Mouse (Mus musculus) naive thymus-derived CD4-positive, alpha-beta T cell, adult 2 months (primary cell): Measurements from ENCODE around the gene Caprin1.

Source experiments
- DNase-seq: peaks from one replicate; pipeline ENCODE4 v3.0.0-alpha.2; 2011; ENCODE audit warnings: low read depth

Gene Caprin1

GRCm38 (mm10) chr2:103796861-103797466, 485 bp downstream of the Caprin1 start:
- peak; percentile 88 for DNase-seq

GRCm38 (mm10) chr2:103796211-103796860, 1.1 kb downstream of the Caprin1 start:
- no peak for DNase-seq

- DNase-seq = peak; percentile 83
These were observed 1.6 kb downstream of the Caprin1 start for GRCm38 (mm10) chr2:103795843-103796210.

- no peak for DNase-seq
These were observed 5.4 kb downstream of the Caprin1 start for GRCm38 (mm10) chr2:103792009-103792408.

GRCm38 (mm10) chr2:103785735-103786134, 11.7 kb downstream of the Caprin1 start:
- no peak for DNase-seq

DNA sequence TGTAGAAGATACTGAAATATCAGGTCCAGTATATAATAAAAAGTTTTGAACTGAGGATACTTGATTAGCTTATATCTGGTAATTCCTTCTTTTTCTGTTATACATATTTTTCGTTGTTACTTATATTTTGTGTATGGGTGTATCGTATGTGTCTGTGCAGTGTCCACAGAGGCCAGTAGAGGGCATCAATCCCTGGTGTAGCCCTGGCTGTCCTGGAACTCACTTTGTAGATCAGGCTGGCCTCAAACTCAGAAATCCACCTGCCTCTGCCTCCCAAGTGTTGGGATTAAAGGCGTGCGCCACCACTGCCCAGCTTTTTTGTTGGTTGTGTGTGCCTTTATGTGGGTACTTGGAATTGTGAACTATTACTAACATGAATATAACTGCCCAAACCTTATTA, 12.8 kb downstream of the Caprin1 start:
- peak; percentile 72 for DNase-seq

DNA sequence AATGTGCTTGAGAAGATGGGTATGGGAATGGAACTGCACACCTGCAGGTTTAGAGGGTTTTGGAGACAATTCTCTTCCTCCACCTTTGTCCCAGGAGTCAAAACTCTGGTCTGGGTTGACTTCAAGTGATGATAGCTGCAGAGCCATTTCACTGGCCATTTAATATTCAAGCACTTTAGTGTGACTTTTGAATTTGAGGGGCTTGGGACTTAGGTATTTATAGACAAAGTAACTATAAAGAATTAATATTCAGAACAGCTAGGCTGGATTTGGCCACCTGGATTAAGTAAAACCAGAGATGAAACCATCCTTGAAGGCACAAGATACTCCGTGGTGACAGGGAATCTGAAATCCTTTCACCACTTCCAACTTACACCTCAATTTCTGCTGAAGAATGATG, 35.0 kb downstream of the Caprin1 start:
- peak; percentile 13 for DNase-seq

- DNase-seq = no peak
These were observed 35.5 kb downstream of the Caprin1 start for GRCm38 (mm10) chr2:103761993-103762392.

GRCm38 (mm10) chr2:103760906-103761716, 36.3 kb downstream of the Caprin1 start, which contains the start of gene Nat10:
Nat10 (minus strand) TSS chr2:103761270.
- DNase-seq = peak; percentile 100

DNA sequence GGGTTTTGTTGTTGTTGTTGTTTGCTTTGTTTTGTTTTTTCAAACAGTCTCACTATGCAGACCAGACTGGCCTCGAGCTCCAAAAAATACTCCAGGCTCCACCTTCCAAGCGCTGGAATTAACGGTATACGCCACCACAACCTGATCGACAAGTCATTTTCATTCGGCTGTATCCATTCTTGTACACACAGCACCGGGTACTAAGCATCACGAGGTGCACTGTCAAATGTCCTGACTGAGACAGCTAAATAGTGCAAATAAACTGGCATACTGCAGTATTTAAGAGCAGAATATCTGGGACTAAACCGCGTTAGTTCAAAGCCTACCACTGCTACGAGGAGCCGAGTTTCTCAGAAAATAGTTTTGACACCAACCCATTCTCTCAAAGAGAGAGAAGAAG, 37.0 kb downstream of the Caprin1 start:
- no peak for DNase-seq

GRCm38 (mm10) chr2:103755458-103756085, 41.9 kb downstream of the Caprin1 start:
- DNase-seq = no peak

- DNase-seq = no peak
These were observed 42.8 kb downstream of the Caprin1 start for GRCm38 (mm10) chr2:103754614-103755013.

DNA sequence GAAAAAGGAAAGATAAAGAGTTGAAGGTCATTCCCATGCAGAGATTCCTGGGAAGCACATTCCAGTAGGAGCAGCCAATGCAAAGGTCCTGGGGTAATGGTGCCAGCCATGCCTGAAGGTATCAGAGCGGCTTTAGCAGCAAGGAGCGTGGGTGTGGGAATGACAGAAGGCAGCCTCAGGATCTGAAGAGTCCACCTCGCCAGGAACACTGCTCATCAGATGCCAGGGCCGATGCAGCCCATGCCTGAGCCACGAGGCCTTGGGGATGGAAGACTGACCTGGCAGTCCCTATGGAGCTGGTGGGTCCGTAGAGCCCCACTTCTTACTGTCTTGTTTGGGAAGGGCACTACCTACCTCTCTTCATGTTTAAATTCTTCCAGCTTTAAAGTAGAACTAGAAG, 45.7 kb downstream of the Caprin1 start:
- no peak for DNase-seq

DNA sequence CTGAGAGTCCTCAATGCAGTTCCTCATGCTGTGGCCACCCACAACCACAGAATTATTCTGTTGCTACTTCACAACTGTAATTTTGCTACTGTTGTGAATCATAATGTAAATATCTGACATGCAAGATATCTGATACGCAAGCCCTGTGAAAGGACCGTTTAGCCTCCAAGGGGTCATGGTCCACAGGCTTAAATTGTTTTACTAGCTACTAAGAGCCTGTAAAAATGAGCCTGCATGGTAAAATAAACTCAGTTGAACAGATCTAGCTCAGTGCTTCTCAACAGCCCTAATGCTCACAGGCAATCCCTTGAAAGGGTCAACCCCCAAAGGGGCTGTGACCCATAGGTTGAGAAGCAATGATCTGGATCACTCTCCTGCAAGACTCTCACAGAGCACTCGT, 48.4 kb downstream of the Caprin1 start:
- DNase-seq = no peak

- DNase-seq = no peak
These were observed 49.6 kb downstream of the Caprin1 start for GRCm38 (mm10) chr2:103747891-103748290.

GRCm38 (mm10) chr2:103746761-103747160, 50.7 kb downstream of the Caprin1 start:
- DNase-seq = no peak

DNA sequence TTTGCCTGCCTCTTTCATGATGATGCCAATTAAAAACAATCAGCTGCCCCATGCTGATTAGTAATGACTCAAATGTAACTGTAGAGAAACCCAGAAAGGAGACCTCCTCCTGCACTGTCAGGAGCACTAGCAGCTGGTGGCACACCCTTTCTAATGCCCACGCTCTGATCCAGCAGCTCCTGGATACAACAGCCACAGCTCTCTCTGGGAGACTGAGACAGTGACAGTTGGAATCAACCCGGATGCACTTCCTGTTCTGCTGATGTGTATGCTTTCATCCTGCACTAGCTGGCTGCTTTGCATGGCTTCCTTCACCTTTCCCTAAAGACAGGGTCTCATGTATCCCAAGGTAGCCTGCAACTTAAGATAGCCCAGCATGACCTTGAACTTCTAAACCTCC, 51.4 kb downstream of the Caprin1 start:
- DNase-seq = no peak

DNA sequence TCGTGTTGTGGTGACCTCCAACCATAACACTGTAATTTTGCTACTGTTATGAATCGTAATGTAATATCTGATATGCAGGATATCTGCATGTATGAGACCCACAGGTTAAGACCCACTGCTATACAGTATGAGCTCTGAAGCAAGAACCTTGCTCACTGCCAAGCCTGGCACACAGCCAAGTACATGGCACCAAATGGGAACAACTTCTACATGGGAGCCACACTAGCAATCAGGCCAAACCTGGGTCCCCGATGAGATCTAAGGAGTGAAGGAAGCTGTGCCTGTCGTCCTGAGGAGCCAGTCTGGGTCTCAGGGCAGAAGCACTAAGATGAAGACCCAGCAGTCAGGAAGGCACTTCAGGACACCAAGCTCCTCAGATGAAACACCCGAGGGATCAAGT, 52.0 kb downstream of the Caprin1 start:
- no peak for DNase-seq

DNA sequence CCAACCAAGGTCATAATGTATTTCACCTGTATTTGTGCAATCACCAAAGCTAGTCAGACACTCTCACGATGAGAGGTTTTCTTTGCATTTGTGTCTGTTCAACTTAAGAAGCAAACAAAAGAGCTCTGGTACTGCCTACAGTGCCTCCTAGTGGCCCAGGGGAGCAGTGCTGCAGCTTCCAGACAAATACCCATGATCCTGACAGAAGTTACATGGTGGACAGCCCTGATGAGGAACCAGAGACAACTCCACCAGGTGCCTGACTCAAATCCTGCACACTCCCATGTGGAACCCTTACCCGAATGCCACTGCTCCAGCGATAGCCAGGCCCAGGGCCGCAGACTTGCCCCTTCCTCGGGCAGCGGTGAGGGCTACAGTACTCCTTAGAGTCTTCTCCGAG, 53.5 kb downstream of the Caprin1 start:
- DNase-seq = peak; percentile 81

DNA sequence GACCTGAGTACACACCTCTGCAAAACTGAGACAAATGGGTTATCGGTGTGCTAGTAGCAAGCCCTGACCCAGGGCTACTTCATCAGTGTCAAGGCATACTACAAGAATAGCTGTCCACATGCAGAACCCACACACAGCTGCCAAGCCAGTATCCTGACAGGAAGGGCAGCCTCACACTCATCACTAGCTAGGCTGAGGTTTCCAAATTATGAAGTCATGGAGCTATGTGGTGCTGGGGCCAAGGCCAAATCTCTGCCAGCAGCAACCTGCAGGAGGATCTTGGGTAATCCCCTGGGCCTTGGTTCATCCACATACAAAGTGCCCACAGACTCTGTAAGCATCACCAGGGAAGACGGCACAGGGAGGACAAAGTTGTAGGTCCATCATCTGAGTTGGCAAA, 53.9 kb downstream of the Caprin1 start:
- DNase-seq = no peak

DNA sequence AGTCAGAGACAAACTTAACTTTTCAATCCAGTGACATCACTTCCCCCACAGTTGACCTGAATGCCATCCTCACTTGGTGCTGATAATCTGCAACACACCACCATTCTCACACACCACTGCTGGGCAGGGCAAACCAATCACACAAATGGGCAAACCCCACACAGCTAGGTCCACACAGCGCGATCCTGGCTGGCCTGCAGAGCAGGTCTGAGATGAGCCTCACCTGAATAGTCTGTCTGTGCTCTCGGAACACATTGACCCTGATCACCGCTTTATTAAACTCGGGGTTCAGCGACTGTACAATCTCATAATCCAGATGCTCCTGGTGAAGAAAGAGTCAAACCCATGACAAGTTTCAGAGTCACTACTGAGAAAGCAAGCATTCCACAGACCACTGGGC, 54.6 kb downstream of the Caprin1 start:
- no peak for DNase-seq

GRCm38 (mm10) chr2:103731423-103731822, 66.0 kb downstream of the Caprin1 start:
- no peak for DNase-seq

GRCm38 (mm10) chr2:103730999-103731398, 66.5 kb downstream of the Caprin1 start:
- no peak for DNase-seq
